Mouse (Mus musculus) forebrain, embryonic 11.5 days (tissue): ENCODE measurements around the gene Nhej1. TPM values are rescaled to one million over a fixed set of nuclear protein-coding genes. Genes with fewer than 3 reads are reported as not detected.

ENCODE experiments used
- ATAC-seq: fragments of 200-750 bp; cut with Nextera tagmentation; replicated peaks from 2 replicates; pipeline ENCODE4 v1.8.0; 2017; ENCODE audit warnings: moderate TSS enrichment; ENCODE audit not compliant: low FRiP score
- DNase-seq: peaks from one replicate; pipeline ENCODE4 v3.0.0-alpha.2; 2017; ENCODE audit warnings: low spot score
- H3K27ac ChIP-seq: fragments of 300-500 bp; sonication (generic); 2 replicates; pipeline ENCODE4 v1.5.1; 2014; ENCODE audit warnings: low read depth, low read length
- H3K27me3 ChIP-seq: fragments of 300-500 bp; sonication (generic); 2 replicates; pipeline ENCODE4 v1.6.1; 2014; ENCODE audit warnings: mild to moderate bottlenecking, low read length, mixed read lengths; ENCODE audit not compliant: control insufficient read depth, insufficient read depth
- H3K36me3 ChIP-seq: fragments of 300-500 bp; sonication (generic); 2 replicates; pipeline ENCODE4 v1.6.1; 2014; ENCODE audit warnings: mild to moderate bottlenecking, low read length, moderate library complexity, mixed read lengths; ENCODE audit not compliant: control insufficient read depth, insufficient read depth
- H3K4me1 ChIP-seq: fragments of 300-500 bp; sonication (generic); replicated peaks from 2 replicates; pipeline ENCODE4 v1.6.1; 2014; ENCODE audit warnings: low read length, mixed read lengths; ENCODE audit not compliant: control insufficient read depth, insufficient read depth
- H3K4me2 ChIP-seq: fragments of 300-500 bp; sonication (generic); 2 replicates; pipeline ENCODE4 v1.6.1; 2014; ENCODE audit warnings: low read depth, mild to moderate bottlenecking, low read length, moderate library complexity, mixed read lengths; ENCODE audit not compliant: severe bottlenecking
- H3K4me3 ChIP-seq: fragments of 300-500 bp; sonication (generic); 2 replicates; pipeline ENCODE4 v1.5.1; 2014; ENCODE audit warnings: low read depth, low read length
- H3K9ac ChIP-seq: fragments of 300-500 bp; sonication (generic); 2 replicates; pipeline ENCODE4 v1.6.1; 2014; ENCODE audit warnings: low read length
- H3K9me3 ChIP-seq: fragments of 300-500 bp; sonication (generic); 2 replicates; pipeline ENCODE4 v1.6.1; 2016; ENCODE audit warnings: low read length, mixed read lengths; ENCODE audit not compliant: control insufficient read depth
- WGBS: fragments of 180-500 bp; shearing (Covaris S2); extraction: QIAGEN DNeasy Blood & Tissue Kit; methylation state at CpG from one replicate; pipeline ENCODE4 v1.1.7; 2014; 5-methylcytosine and 5-hydroxymethylcytosine counted together
- polyA plus RNA-seq: library from polyadenylated mRNA; unstranded; fragments of >200 nt; fragmentation: Nextera tagmentation; extraction: Ambion mirVana; gene quantifications from 2 replicates; pipeline ENCODE4 v1.2.1, GENCODE M21; 2014

The Nhej1 gene
- polyA plus RNA-seq, 1 experiment from 2014 or later = 9.1 TPM

- Histone ChIP-seq H3K4me3 (no peak overlapping the region), H3K27me3 (no peaks in the 10 kb centered on the region), H3K4me2 (no peak overlapping the region), H3K9me3 (no peaks in the 10 kb centered on the region), H3K9ac (no peak overlapping the region), H3K36me3 (peaks cover 5% of the 10 kb centered on the region), H3K4me1 (no peaks in the 10 kb centered on the region; the same call in 1 of the 2 replicates), H3K27ac (no peak overlapping the region)
- DNase-seq (no peak), ATAC-seq (no peak)
- WGBS = 90% methylated on average over 4 of the region's 4 CpGs
Observed at GRCm38 (mm10) chr1:75148727-75149126, 23.7 kb upstream of the Nhej1 start.

DNA sequence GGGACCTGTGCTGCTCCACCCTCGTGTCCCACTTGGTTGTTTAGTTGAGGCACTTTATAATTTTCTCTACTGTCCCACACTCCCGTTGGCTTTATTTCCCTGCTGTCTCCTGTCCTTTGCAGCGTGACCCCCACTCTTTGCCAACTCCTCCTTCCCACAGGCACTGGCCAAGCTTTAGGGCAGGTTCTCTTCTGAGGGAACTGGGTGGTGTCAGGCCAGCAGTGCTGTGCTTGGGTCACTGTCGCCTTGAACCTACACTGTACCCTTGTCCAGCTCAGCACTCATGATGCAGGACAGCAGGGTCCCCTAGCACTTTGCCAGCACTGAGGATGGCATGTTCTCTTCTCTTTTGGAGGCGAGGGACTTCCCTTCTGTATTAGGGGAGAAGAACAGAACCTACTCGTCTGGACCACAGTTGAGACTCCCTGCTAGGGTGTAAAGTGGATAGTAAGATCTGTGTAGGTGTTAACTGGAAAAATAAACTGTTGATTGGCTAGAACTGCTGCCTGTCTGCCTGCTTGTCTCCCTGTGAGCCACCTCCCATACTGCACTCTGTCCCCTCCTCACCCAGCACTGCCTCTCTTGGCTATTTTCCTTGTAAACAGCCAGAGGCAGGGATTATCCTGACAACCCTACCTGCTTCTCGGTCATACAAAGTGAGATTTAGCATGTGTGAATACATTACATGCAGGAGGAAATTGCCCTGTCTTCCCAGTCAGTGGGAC is 22.6 kb upstream of the Nhej1 start:
- WGBS = 84% methylated on average over 7 of the region's 7 CpGs
- ATAC-seq (no peak), DNase-seq (no peak)
- H3K27ac ChIP-seq = no peak overlapping the region
- no peak overlapping the region for H3K4me2 ChIP-seq
- H3K9ac ChIP-seq = no peak overlapping the region
- peaks cover 5% of the 10 kb centered on the region for H3K36me3 ChIP-seq
- H3K9me3 ChIP-seq = no peaks in the 10 kb centered on the region
- no peaks in the 10 kb centered on the region; the same call in 1 of the 2 replicates for H3K4me1 ChIP-seq
- H3K27me3 ChIP-seq = no peaks in the 10 kb centered on the region
- H3K4me3 ChIP-seq = no peak overlapping the region

- H3K9ac ChIP-seq = no peak overlapping the region
- H3K36me3 ChIP-seq = peaks cover 5% of the 10 kb centered on the region
- no peak for DNase-seq
- WGBS = 97% methylated on average over 3 of the region's 3 CpGs
- H3K27me3 ChIP-seq = no peaks in the 10 kb centered on the region
- H3K4me2 ChIP-seq = no peak overlapping the region
- H3K9me3 ChIP-seq = no peaks in the 10 kb centered on the region
- H3K27ac ChIP-seq = no peak overlapping the region
- H3K4me3 ChIP-seq = no peak overlapping the region
- ATAC-seq = no peak
- H3K4me1 ChIP-seq = peaks cover 4% of the 10 kb centered on the region; the same call in 1 of the 2 replicates
Observed at GRCm38 (mm10) chr1:75145589-75145988, 20.6 kb upstream of the Nhej1 start.

- Histone ChIP-seq H3K9ac (peak within 1 kb of the TSS; percentile 91), H3K9me3 (no peaks in the 10 kb centered on the region), H3K27ac (peak within 1 kb of the TSS; percentile 90), H3K4me3 (peak within 1 kb of the TSS; percentile 83), H3K4me2 (peak within 1 kb of the TSS; percentile 99), H3K4me1 (peaks cover 4% of the 10 kb centered on the region; the same call in 1 of the 2 replicates), H3K36me3 (peaks cover 5% of the 10 kb centered on the region; the same call in 1 of the 2 replicates), H3K27me3 (no peaks in the 10 kb centered on the region)
- ATAC-seq (peak; percentile 87), DNase-seq (peak; percentile 99)
- under 1% methylated on average over 88 of the region's 91 CpGs for WGBS
Observed at GRCm38 (mm10) chr1:75142301-75143261, 17.6 kb upstream of the Nhej1 start, which contains the start of the genes Cnppd1 and Retreg2. TSS of gene Cnppd1 (minus strand) at chr1:75142711. TSS of gene Retreg2 (plus strand) at chr1:75142778.

DNA sequence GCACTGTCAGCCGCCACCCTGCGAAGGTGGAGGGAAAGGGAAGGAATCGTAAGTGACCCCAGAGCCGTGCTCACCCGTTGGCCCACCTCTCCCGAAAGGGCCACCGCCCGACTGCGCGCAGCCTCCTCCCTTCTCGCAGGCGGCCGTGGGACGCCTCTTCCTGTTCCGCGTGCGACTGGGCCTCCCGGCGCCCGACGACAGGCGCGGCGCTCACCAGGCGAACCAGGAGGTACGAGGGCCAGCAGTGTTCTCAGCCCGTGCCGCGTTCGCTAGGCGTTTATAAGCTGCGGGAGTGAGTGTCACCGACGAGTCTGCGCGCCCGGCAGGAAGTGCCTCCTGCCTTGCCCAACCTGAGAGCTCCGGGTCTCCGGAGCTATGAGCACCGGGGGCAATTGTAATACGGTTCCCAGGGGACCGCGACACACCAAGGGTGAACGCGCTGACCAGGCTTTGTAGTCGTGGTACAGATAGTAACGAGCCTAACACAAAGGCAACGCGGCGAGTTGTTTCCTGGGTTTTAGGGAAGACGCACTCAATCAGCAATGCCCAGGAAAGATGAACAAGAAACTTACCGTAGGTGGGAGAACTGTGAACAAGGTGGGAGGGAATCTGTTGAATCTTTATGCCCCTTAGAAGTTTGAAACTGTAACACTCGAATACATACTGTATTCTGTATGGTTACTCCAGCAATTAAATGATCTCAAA is 16.6 kb upstream of the Nhej1 start:
- H3K27ac ChIP-seq = no peak overlapping the region
- no peak for ATAC-seq

DNA sequence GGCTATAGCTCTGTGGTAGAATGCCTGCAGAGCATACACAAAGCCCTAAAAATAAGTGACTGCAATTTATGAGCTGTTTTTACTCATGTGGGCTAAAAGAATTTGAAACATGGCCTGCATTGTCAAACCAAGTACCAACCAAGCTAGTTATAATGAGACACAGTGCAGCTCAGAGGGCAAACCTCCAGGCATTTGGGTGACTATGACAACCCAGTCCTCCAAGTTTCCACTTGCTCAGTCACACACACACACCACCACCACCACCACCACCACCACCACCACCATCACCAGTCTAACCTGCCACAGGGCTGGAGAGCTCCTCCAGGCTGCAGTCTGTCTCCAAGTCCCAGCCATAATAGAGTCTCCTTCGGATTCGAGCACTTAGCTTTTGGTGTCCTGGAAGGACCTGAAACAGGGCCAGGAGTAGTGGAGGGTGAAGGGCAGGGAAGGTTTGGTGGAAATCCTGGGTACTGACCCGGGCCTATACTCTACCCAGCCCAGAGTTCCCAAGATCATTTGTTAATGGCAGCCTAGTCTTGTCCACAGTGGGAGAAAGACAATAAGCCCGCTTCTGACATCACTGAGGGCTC is 15.7 kb upstream of the Nhej1 start:
- H3K9ac ChIP-seq = peak overlapping the region; percentile 91
- H3K4me2 ChIP-seq = peak overlapping the region; percentile 99
- 63% methylated on average over 4 of the region's 4 CpGs for WGBS
- no peak for DNase-seq
- H3K4me3 ChIP-seq = peak overlapping the region; percentile 83
- no peaks in the 10 kb centered on the region for H3K27me3 ChIP-seq
- H3K36me3 ChIP-seq = peaks cover 2% of the 10 kb centered on the region; the same call in 1 of the 2 replicates
- no peaks in the 10 kb centered on the region for H3K9me3 ChIP-seq
- peaks cover 4% of the 10 kb centered on the region; the same call in 1 of the 2 replicates for H3K4me1 ChIP-seq
- no peak overlapping the region for H3K27ac ChIP-seq
- ATAC-seq = no peak

More for the DNA sequence above, 16.6 kb upstream of the Nhej1 start:
- H3K36me3 ChIP-seq = peaks cover 5% of the 10 kb centered on the region; the same call in 1 of the 2 replicates
- peak; percentile 68 for DNase-seq
- WGBS = under 1% methylated on average over 52 of the region's 53 CpGs
- H3K4me3 ChIP-seq = peak overlapping the region; percentile 83
- H3K9ac ChIP-seq = peak overlapping the region; percentile 91
- no peaks in the 10 kb centered on the region for H3K9me3 ChIP-seq
- H3K4me1 ChIP-seq = peaks cover 4% of the 10 kb centered on the region; the same call in 1 of the 2 replicates
- H3K4me2 ChIP-seq = peak overlapping the region; percentile 99
- no peaks in the 10 kb centered on the region for H3K27me3 ChIP-seq

- Histone ChIP-seq H3K4me3 (no peak overlapping the region), H3K4me2 (no peak overlapping the region), H3K36me3 (no peaks in the 10 kb centered on the region; the same call in 1 of the 2 replicates), H3K27ac (no peak overlapping the region), H3K27me3 (no peaks in the 10 kb centered on the region), H3K9ac (no peak overlapping the region), H3K9me3 (no peaks in the 10 kb centered on the region), H3K4me1 (0 out of 2 replicates have a peak, but pooled peaks cover 4% of the 10 kb centered on the region)
- WGBS = 96% methylated on average over 2 of the region's 2 CpGs
- no peak for DNase-seq
- ATAC-seq = no peak
Observed at GRCm38 (mm10) chr1:75138448-75138847, 13.4 kb upstream of the Nhej1 start.
